Mouse (Mus musculus) hindbrain, embryonic 10.5 days (tissue): ENCODE results near the gene Zbtb43. TPM values are rescaled to one million over a fixed set of nuclear protein-coding genes. Genes with fewer than 3 reads are reported as not detected.
A peak's percentile ranks its signal among the peaks of the same experiment; 100 is the strongest.

Experiments
- DNase-seq: peaks from one replicate; pipeline ENCODE4 v3.0.0-alpha.2; 2017; ENCODE audit warnings: low spot score
- H3K27ac ChIP-seq: fragments of 300-500 bp; sonication (generic); 2 replicates; pipeline ENCODE4 v1.5.1; 2016; ENCODE audit warnings: mild to moderate bottlenecking, moderate library complexity
- H3K27me3 ChIP-seq: fragments of 300-500 bp; sonication (generic); 2 replicates; pipeline ENCODE4 v1.6.1; 2016; ENCODE audit warnings: mild to moderate bottlenecking; ENCODE audit not compliant: poor library complexity, insufficient read depth, severe bottlenecking
- H3K36me3 ChIP-seq: fragments of 300-500 bp; sonication (generic); 2 replicates; pipeline ENCODE4 v1.6.1; 2016; ENCODE audit warnings: mild to moderate bottlenecking, moderate library complexity
- H3K4me1 ChIP-seq: fragments of 300-500 bp; sonication (generic); replicated peaks from 2 replicates; pipeline ENCODE4 v1.6.1; 2016; ENCODE audit warnings: mild to moderate bottlenecking
- H3K4me3 ChIP-seq: fragments of 300-500 bp; sonication (generic); 2 replicates; pipeline ENCODE4 v1.5.1; 2016; ENCODE audit warnings: mild to moderate bottlenecking, moderate library complexity
- H3K9me3 ChIP-seq: fragments of 300-500 bp; sonication (generic); 2 replicates; pipeline ENCODE4 v1.6.1; 2016; ENCODE audit warnings: mild to moderate bottlenecking, moderate library complexity
- WGBS: fragments of 180-500 bp; shearing (Covaris S2); methylation state at CpG from one replicate; pipeline ENCODE4 v1.1.7; 2016; 5-methylcytosine and 5-hydroxymethylcytosine counted together
- polyA plus RNA-seq: library from polyadenylated mRNA; unstranded; fragments of >200 nt; fragmentation: Nextera tagmentation; extraction: Ambion mirVana; gene quantifications from 2 replicates; pipeline ENCODE4 v1.2.1, GENCODE M21; 2016

Zbtb43 gene
- polyA plus RNA-seq, 1 experiment from 2014 or later, result 19.0 TPM

DNA sequence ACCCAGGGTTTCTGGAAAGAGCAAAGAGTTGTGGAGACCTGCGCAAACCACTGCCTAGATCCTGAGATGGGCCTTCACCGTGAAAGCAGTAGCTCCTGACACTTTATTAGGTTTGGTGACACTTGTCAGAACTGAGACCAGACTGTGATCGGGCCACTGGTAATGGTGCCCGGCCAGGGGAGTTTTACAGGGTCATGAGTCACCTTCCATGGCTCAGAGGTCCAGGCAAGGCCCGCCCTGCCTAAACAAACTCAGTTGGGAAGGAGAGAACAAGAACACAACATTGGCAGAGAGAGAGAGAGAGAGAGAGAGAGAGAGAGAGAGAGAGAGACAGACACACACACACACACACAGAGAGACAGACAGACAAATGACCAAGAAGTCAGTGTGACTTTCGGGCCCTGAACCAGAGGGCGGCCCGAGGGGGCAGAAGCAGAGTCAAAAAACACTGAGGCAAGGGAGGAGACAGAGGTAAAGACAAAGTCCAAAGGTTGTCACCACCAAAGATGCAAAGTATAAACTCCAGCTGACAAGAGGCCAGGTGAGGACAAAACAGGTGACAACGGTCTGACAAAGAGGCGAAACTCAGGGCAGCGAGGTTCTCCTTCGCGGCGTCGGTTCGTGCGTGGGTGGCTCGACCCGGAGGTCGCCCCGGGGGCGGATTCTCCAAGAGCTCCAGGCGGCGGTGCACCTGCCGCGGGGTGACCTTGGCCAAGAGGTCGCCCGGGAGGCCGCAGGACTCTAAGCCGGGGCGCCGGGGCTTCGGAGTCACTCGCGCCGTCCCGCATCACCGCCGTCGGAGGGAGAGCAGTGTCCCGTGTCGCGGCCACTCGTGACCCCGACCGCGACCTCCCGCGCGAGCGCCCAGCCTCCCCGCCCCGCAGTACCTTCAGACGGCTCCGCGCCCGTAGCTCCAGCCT lies 553 bp downstream of the Zbtb43 start:
- Histone ChIP-seq H3K27ac (peak overlapping the region; percentile 92), H3K9me3 (0 out of 2 replicates have a peak, but pooled peaks cover 3% of the 10 kb centered on the region), H3K4me3 (peak overlapping the region; percentile 98), H3K4me1 (peaks cover 32% of the 10 kb centered on the region), H3K27me3 (no peaks in the 10 kb centered on the region), H3K36me3 (peaks cover 15% of the 10 kb centered on the region)
- WGBS, result 6% methylated on average over 57 of the region's 57 CpGs
- DNase-seq, result no peak

- peaks cover 33% of the 10 kb centered on the region for H3K36me3 ChIP-seq
- peaks cover 32% of the 10 kb centered on the region for H3K4me1 ChIP-seq
- H3K9me3 ChIP-seq, result no peaks in the 10 kb centered on the region
- DNase-seq, result no peak
- WGBS, result 84% methylated on average over 4 of the region's 4 CpGs
- H3K4me3 ChIP-seq, result no peak overlapping the region
- H3K27me3 ChIP-seq, result no peaks in the 10 kb centered on the region
- no peak overlapping the region for H3K27ac ChIP-seq
Observed at GRCm38 (mm10) chr2:33465966-33466365, 2.4 kb downstream of the Zbtb43 start.

DNA sequence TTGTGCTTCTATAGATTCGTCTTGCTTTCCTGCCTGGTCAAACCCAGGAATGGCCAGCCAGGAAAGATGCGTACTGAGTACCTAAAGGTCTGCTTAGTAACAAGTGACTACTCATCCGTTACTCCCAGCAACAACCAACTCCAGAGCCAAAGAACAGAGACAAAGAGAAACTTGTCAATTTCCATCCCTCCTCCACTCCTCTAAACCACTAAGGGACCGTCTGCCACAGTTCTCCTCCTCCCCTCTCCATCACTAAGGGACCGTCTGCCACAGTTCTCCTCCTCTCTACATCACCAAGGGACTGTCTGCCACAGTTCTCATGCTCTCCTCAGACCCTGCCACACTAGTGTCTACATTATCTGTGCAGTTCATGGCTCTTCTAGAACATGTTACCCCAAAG lies 3.1 kb downstream of the Zbtb43 start:
- no peaks in the 10 kb centered on the region for H3K9me3 ChIP-seq
- DNase-seq, result no peak
- peaks cover 32% of the 10 kb centered on the region for H3K4me1 ChIP-seq
- WGBS, result 48% methylated on average over 5 of the region's 5 CpGs
- peaks cover 41% of the 10 kb centered on the region for H3K36me3 ChIP-seq
- H3K4me3 ChIP-seq, result no peak overlapping the region
- no peaks in the 10 kb centered on the region for H3K27me3 ChIP-seq
- no peak overlapping the region for H3K27ac ChIP-seq

GRCm38 (mm10) chr2:33462066-33462465 lies 6.3 kb downstream of the Zbtb43 start:
- H3K27me3 ChIP-seq, result no peaks in the 10 kb centered on the region
- peaks cover 22% of the 10 kb centered on the region for H3K4me1 ChIP-seq
- WGBS, result 90% methylated on average over 7 of the region's 7 CpGs
- no peak overlapping the region for H3K4me3 ChIP-seq
- no peak overlapping the region for H3K27ac ChIP-seq
- peaks cover 69% of the 10 kb centered on the region for H3K36me3 ChIP-seq
- no peak for DNase-seq
- H3K9me3 ChIP-seq, result no peaks in the 10 kb centered on the region

- Histone ChIP-seq H3K4me3 (no peak overlapping the region), H3K27me3 (no peaks in the 10 kb centered on the region), H3K9me3 (no peaks in the 10 kb centered on the region), H3K27ac (no peak overlapping the region), H3K36me3 (peaks cover 76% of the 10 kb centered on the region), H3K4me1 (peaks cover 15% of the 10 kb centered on the region)
- DNase-seq, result no peak
- WGBS, result 61% methylated on average over 1 of the region's 1 CpGs
Observed at GRCm38 (mm10) chr2:33461066-33461465, 7.3 kb downstream of the Zbtb43 start.

DNA sequence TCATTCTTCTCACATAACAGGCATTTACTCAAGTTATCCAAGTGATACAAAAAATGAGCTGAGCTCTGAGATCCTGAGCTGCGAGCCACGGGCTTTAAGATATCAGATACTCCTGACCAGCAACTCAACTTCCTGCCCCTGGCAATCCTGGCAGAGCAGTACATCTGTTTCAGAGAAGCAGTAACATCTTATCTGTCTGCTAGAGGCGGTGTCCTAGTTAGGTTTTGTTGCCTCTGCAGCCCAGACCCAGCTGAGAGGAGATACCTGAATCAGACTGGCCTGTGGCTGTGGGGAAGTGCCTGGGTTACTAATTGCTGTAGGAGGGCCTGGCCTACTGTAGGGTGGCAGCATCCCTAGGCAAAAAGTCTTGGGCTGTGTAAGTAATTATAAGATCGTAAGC lies 8.7 kb downstream of the Zbtb43 start:
- no peak for DNase-seq
- Histone ChIP-seq H3K4me1 (peaks cover 5% of the 10 kb centered on the region; the same call in 1 of the 2 replicates), H3K27me3 (no peaks in the 10 kb centered on the region), H3K36me3 (peaks cover 90% of the 10 kb centered on the region), H3K27ac (no peak overlapping the region), H3K9me3 (no peaks in the 10 kb centered on the region), H3K4me3 (no peak overlapping the region)
- 89% methylated on average over 4 of the region's 4 CpGs for WGBS

DNA sequence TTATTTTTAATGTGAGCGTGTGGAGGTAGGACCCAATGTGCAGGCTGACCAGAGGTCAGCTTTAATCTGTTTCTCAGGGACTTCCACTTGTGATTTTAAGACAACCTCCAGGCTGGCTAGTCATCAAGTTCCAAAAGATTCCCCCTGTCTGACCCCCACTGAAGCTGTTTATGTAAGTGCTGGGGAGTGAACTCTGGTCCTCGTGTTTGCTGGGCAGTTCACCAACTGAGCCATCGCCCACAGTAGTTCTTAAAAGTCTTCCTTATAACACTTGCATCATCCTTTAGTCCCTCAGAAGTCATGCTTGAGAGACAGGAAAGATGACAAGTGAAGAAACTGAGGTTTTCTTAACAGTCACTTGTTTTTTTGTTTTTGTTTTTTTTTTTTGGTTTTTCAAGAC lies 11.7 kb downstream of the Zbtb43 start:
- WGBS, result 88% methylated on average over 3 of the region's 3 CpGs
- Histone ChIP-seq H3K27ac (no peak overlapping the region), H3K4me3 (no peak overlapping the region), H3K36me3 (peaks cover 94% of the 10 kb centered on the region), H3K9me3 (no peaks in the 10 kb centered on the region), H3K4me1 (peaks cover 5% of the 10 kb centered on the region; the same call in 1 of the 2 replicates), H3K27me3 (no peaks in the 10 kb centered on the region)
- no peak for DNase-seq

- Histone ChIP-seq H3K27me3 (no peaks in the 10 kb centered on the region), H3K27ac (no peak overlapping the region), H3K36me3 (peaks cover 94% of the 10 kb centered on the region), H3K9me3 (no peaks in the 10 kb centered on the region), H3K4me3 (no peak overlapping the region), H3K4me1 (peaks cover 5% of the 10 kb centered on the region; the same call in 1 of the 2 replicates)
- DNase-seq, result no peak
- 95% methylated on average over 5 of the region's 5 CpGs for WGBS
Observed at GRCm38 (mm10) chr2:33456242-33456641, 12.1 kb downstream of the Zbtb43 start.

DNA sequence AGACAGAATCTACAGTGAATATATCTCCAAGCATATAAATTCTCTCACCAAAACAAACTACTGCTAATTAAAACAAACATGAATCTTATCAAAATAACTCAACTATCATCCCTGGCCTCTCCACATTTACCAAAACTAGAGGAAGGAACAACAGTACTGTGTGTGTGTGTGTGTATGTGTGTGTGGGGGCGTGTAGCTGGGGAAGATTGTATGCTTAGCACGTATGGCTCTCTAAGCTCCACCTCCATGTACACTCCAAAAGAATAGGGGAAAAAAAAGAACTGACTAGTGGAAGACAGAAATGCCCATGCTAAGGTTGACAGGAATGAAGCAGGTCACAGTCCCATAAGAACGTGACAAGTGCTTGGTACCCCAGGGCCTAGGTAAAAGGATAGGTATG lies 13.0 kb downstream of the Zbtb43 start:
- H3K9me3 ChIP-seq, result no peaks in the 10 kb centered on the region
- 82% methylated on average over 3 of the region's 3 CpGs for WGBS
- H3K4me3 ChIP-seq, result no peak overlapping the region

GRCm38 (mm10) chr2:33454816-33455215 lies 13.5 kb downstream of the Zbtb43 start:
- no peak overlapping the region for H3K4me3 ChIP-seq
- no peaks in the 10 kb centered on the region for H3K27me3 ChIP-seq
- H3K4me1 ChIP-seq, result peaks cover 5% of the 10 kb centered on the region; the same call in 1 of the 2 replicates
- 90% methylated on average over 8 of the region's 8 CpGs for whole genome bisulfite sequencing
- no peak for DNase-seq
- no peak overlapping the region for H3K27ac ChIP-seq
- H3K9me3 ChIP-seq, result no peaks in the 10 kb centered on the region
- H3K36me3 ChIP-seq, result peaks cover 94% of the 10 kb centered on the region

More for the DNA sequence above, 13.0 kb downstream of the Zbtb43 start:
- H3K4me1 ChIP-seq, result peaks cover 5% of the 10 kb centered on the region; the same call in 1 of the 2 replicates
- H3K27ac ChIP-seq, result no peak overlapping the region
- no peaks in the 10 kb centered on the region for H3K27me3 ChIP-seq
- DNase-seq, result no peak
- H3K36me3 ChIP-seq, result peaks cover 94% of the 10 kb centered on the region

DNA sequence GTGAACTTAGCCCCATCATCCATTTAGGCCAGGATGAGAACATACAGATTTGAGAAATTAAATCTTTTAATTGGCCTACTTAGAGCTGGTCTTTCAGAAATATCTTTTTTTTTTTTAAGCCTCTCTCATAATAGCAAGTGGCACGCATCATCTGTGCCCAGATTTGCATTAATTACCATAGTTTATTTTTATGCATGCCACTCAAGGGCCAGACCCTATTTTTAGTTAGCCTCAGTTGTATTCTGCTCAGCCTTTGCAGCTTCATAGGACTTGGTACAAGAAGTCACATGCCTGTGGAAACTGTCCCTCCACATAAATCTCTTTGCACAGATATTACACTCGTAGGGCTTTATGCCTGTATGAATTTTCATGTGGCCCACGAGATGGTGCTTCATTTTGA lies 14.9 kb downstream of the Zbtb43 start:
- Histone ChIP-seq H3K36me3 (peaks cover 96% of the 10 kb centered on the region), H3K27me3 (no peaks in the 10 kb centered on the region), H3K4me3 (no peak overlapping the region), H3K4me1 (peaks cover 5% of the 10 kb centered on the region; the same call in 1 of the 2 replicates), H3K27ac (no peak overlapping the region), H3K9me3 (no peaks in the 10 kb centered on the region)
- no peak for DNase-seq
- whole genome bisulfite sequencing, result 91% methylated on average over 3 of the region's 3 CpGs

DNA sequence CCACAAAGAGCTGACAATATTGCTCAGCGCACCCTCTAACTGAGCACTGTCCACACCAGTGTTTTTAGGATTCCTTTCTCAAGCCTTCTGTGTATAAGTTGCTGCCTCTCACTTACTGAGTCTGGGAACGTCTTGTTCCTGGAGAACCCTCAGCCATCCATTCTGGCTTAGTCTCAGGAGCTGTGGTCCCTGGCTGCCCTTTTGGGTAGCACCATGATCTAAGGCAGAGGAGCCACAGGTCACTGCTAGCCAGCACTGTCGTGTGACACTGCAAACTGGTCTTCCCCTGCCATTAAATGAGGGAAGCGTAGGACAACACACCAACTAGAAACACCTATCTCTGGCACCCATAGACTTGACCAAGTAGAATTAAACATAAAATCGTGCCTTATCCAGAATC lies 15.6 kb downstream of the Zbtb43 start:
- Histone ChIP-seq H3K4me3 (no peak overlapping the region), H3K4me1 (peaks cover 5% of the 10 kb centered on the region; the same call in 1 of the 2 replicates), H3K9me3 (no peaks in the 10 kb centered on the region), H3K36me3 (peaks cover 89% of the 10 kb centered on the region), H3K27ac (no peak overlapping the region), H3K27me3 (no peaks in the 10 kb centered on the region)
- DNase-seq, result no peak
- 88% methylated on average over 5 of the region's 5 CpGs for WGBS

DNA sequence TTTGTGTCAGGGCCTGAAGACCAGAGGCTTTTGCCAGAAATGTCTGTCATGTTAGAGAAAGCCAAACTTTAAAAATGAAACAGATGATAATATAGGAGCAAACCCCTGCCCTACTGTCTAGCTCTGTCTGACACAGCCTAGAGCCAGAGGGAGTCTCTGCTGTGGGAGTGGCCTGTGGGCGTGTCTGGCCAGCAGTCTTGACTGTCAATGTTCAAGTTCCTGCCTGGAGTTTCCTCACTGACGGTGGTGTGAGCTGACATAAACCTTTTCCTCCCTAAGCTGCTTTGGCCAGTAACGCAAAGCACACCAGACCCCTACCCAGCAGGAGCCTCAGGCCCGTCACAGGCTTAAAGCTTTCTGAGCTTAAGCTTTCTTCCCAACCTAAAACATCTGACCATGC lies 16.2 kb downstream of the Zbtb43 start:
- 59% methylated on average over 4 of the region's 4 CpGs for WGBS
- Histone ChIP-seq H3K27ac (no peak overlapping the region), H3K9me3 (no peaks in the 10 kb centered on the region), H3K27me3 (no peaks in the 10 kb centered on the region), H3K4me1 (peaks cover 5% of the 10 kb centered on the region; the same call in 1 of the 2 replicates), H3K36me3 (peaks cover 88% of the 10 kb centered on the region), H3K4me3 (no peak overlapping the region)
- no peak for DNase-seq
